Mouse (Mus musculus): Measurements from ENCODE around the gene Fasn. TPM values are rescaled to one million over a fixed set of nuclear protein-coding genes. Genes with fewer than 3 reads are reported as not detected.
"Not testable (repeated sequence)": the region's sequence is repeated elsewhere in the genome, so short reads cannot be mapped to it uniquely, and the experiment has no call there.

Fasn gene
- polyA plus RNA-seq, 1 experiment from 2014 or later: 56.1 TPM

- Histone ChIP-seq H3K4me3 (ENCODE audit: low read depth, low read length) (no peak overlapping the region), H3K4me2 (ENCODE audit: low read depth, low read length) (no peak overlapping the region), H3K9me3 (replicated peaks; ENCODE audit: control insufficient read depth, low read length) (no peaks in the 10 kb centered on the region), H3K27me3 (ENCODE audit: control insufficient read depth, insufficient read depth, low read length) (no peaks in the 10 kb centered on the region), H3K9ac (replicated peaks; ENCODE audit: low read length) (no peak overlapping the region), H3K4me1 (ENCODE audit: control insufficient read depth, insufficient read depth, low read length) (no peaks in the 10 kb centered on the region; the same call in 1 of the 2 replicates), H3K36me3 (replicated peaks; ENCODE audit: control insufficient read depth, insufficient read depth, low read depth, low read length) (no peaks in the 10 kb centered on the region), H3K27ac (replicated peaks; ENCODE audit: low read depth, low read length) (no peak overlapping the region)
- no peak for ATAC-seq (replicated peaks; ENCODE audit: insufficient number of reproducible peaks, low FRiP score, low TSS enrichment, low read depth)
- no peak for DNase-seq (ENCODE audit: low spot score)
- 63% methylated on average over 5 of the region's 6 CpGs for WGBS
These were observed 24.9 kb downstream of the Fasn start for GRCm38 (mm10) chr11:120799316-120799890.

GRCm38 (mm10) chr11:120798244-120798643 is 26.1 kb downstream of the Fasn start:
- H3K36me3 ChIP-seq (replicated peaks; ENCODE audit: control insufficient read depth, insufficient read depth, low read depth, low read length): no peaks in the 10 kb centered on the region; the same call in 1 of the 2 replicates
- no peak overlapping the region for H3K9ac ChIP-seq (replicated peaks; ENCODE audit: low read length)
- H3K27me3 ChIP-seq (ENCODE audit: control insufficient read depth, insufficient read depth, low read length): no peaks in the 10 kb centered on the region
- H3K4me1 ChIP-seq (ENCODE audit: control insufficient read depth, insufficient read depth, low read length): no peaks in the 10 kb centered on the region; the same call in 1 of the 2 replicates
- ATAC-seq (replicated peaks; ENCODE audit: insufficient number of reproducible peaks, low FRiP score, low TSS enrichment, low read depth) (no peak), DNase-seq (ENCODE audit: low spot score) (no peak)
- H3K27ac ChIP-seq (replicated peaks; ENCODE audit: low read depth, low read length): no peak overlapping the region
- no peak overlapping the region for H3K4me3 ChIP-seq (ENCODE audit: low read depth, low read length)
- H3K9me3 ChIP-seq (replicated peaks; ENCODE audit: control insufficient read depth, low read length): no peaks in the 10 kb centered on the region
- 89% methylated on average over 3 of the region's 3 CpGs for WGBS
- no peak overlapping the region for H3K4me2 ChIP-seq (ENCODE audit: low read depth, low read length)

- no peak overlapping the region; the same call in 1 of the 2 replicates for H3K27ac ChIP-seq (replicated peaks; ENCODE audit: low read depth, low read length)
- H3K4me3 ChIP-seq (ENCODE audit: low read depth, low read length): peak overlapping the region; percentile 99
- no peak for DNase-seq (ENCODE audit: low spot score)
- peak; percentile 14; the same call in 1 of the 2 replicates for ATAC-seq (replicated peaks; ENCODE audit: insufficient number of reproducible peaks, low FRiP score, low TSS enrichment, low read depth)
- WGBS: 35% methylated on average over 8 of the region's 8 CpGs
- H3K27me3 ChIP-seq (ENCODE audit: control insufficient read depth, insufficient read depth, low read length): no peaks in the 10 kb centered on the region
- H3K4me2 ChIP-seq (ENCODE audit: low read depth, low read length): peak overlapping the region; percentile 19; the same call in 1 of the 2 replicates
- H3K36me3 ChIP-seq (replicated peaks; ENCODE audit: control insufficient read depth, insufficient read depth, low read depth, low read length): peaks cover 5% of the 10 kb centered on the region
- H3K4me1 ChIP-seq (ENCODE audit: control insufficient read depth, insufficient read depth, low read length): no peaks in the 10 kb centered on the region; the same call in 1 of the 2 replicates
- H3K9ac ChIP-seq (replicated peaks; ENCODE audit: low read length): peak overlapping the region; percentile 94
- H3K9me3 ChIP-seq (replicated peaks; ENCODE audit: control insufficient read depth, low read length): no peaks in the 10 kb centered on the region
These were observed 27.8 kb downstream of the Fasn start for GRCm38 (mm10) chr11:120796614-120796946.

GRCm38 (mm10) chr11:120795756-120796613 is 28.4 kb downstream of the Fasn start, which contains the start of gene Dus1l:
TSS of gene Dus1l (minus strand) at chr11:120796403.
- Histone ChIP-seq H3K27me3 (ENCODE audit: control insufficient read depth, insufficient read depth, low read length) (no peaks in the 10 kb centered on the region), H3K9ac (replicated peaks; ENCODE audit: low read length) (peak within 1 kb of the TSS; percentile 94), H3K4me2 (ENCODE audit: low read depth, low read length) (peak within 1 kb of the TSS; percentile 95), H3K27ac (replicated peaks; ENCODE audit: low read depth, low read length) (peak within 1 kb of the TSS; percentile 28; the same call in 1 of the 2 replicates), H3K36me3 (replicated peaks; ENCODE audit: control insufficient read depth, insufficient read depth, low read depth, low read length) (peaks cover 5% of the 10 kb centered on the region), H3K4me1 (ENCODE audit: control insufficient read depth, insufficient read depth, low read length) (no peaks in the 10 kb centered on the region; the same call in 1 of the 2 replicates), H3K9me3 (replicated peaks; ENCODE audit: control insufficient read depth, low read length) (no peaks in the 10 kb centered on the region), H3K4me3 (ENCODE audit: low read depth, low read length) (peak within 1 kb of the TSS; percentile 99)
- ATAC-seq (replicated peaks; ENCODE audit: insufficient number of reproducible peaks, low FRiP score, low TSS enrichment, low read depth): peak; percentile 84
- WGBS: 3% methylated on average over 59 of the region's 59 CpGs
- DNase-seq (ENCODE audit: low spot score): peak; percentile 96

- Histone ChIP-seq H3K27ac (replicated peaks; ENCODE audit: low read depth, low read length) (no peak overlapping the region), H3K4me3 (ENCODE audit: low read depth, low read length) (no peak overlapping the region), H3K36me3 (replicated peaks; ENCODE audit: control insufficient read depth, insufficient read depth, low read depth, low read length) (peaks cover 18% of the 10 kb centered on the region), H3K9ac (replicated peaks; ENCODE audit: low read length) (no peak overlapping the region), H3K27me3 (ENCODE audit: control insufficient read depth, insufficient read depth, low read length) (no peaks in the 10 kb centered on the region), H3K4me2 (ENCODE audit: low read depth, low read length) (no peak overlapping the region), H3K4me1 (ENCODE audit: control insufficient read depth, insufficient read depth, low read length) (no peaks in the 10 kb centered on the region), H3K9me3 (replicated peaks; ENCODE audit: control insufficient read depth, low read length) (no peaks in the 10 kb centered on the region)
- no peak for ATAC-seq (replicated peaks; ENCODE audit: insufficient number of reproducible peaks, low FRiP score, low TSS enrichment, low read depth)
- no peak for DNase-seq (ENCODE audit: low spot score)
- WGBS: 94% methylated on average over 9 of the region's 9 CpGs
These were observed 31.7 kb downstream of the Fasn start for GRCm38 (mm10) chr11:120792652-120793051.

GRCm38 (mm10) chr11:120789810-120790209 is 34.5 kb downstream of the Fasn start:
- H3K36me3 ChIP-seq (replicated peaks; ENCODE audit: control insufficient read depth, insufficient read depth, low read depth, low read length): peaks cover 20% of the 10 kb centered on the region

GRCm38 (mm10) chr11:120789355-120789754 is 35.0 kb downstream of the Fasn start:
- Histone ChIP-seq H3K36me3 (replicated peaks; ENCODE audit: control insufficient read depth, insufficient read depth, low read depth, low read length) (peaks cover 20% of the 10 kb centered on the region), H3K27ac (replicated peaks; ENCODE audit: low read depth, low read length) (no peak overlapping the region), H3K4me3 (ENCODE audit: low read depth, low read length) (no peak overlapping the region), H3K4me1 (ENCODE audit: control insufficient read depth, insufficient read depth, low read length) (peaks cover 6% of the 10 kb centered on the region; the same call in 1 of the 2 replicates), H3K9me3 (replicated peaks; ENCODE audit: control insufficient read depth, low read length) (no peaks in the 10 kb centered on the region), H3K27me3 (ENCODE audit: control insufficient read depth, insufficient read depth, low read length) (no peaks in the 10 kb centered on the region), H3K9ac (replicated peaks; ENCODE audit: low read length) (no peak overlapping the region), H3K4me2 (ENCODE audit: low read depth, low read length) (no peak overlapping the region)
- ATAC-seq (replicated peaks; ENCODE audit: insufficient number of reproducible peaks, low FRiP score, low TSS enrichment, low read depth) (no peak), DNase-seq (ENCODE audit: low spot score) (no peak)
- WGBS: 81% methylated on average over 4 of the region's 4 CpGs

More at GRCm38 (mm10) chr11:120789810-120790209, 34.5 kb downstream of the Fasn start:
- no peak overlapping the region for H3K4me2 ChIP-seq (ENCODE audit: low read depth, low read length)
- ATAC-seq (replicated peaks; ENCODE audit: insufficient number of reproducible peaks, low FRiP score, low TSS enrichment, low read depth) (no peak), DNase-seq (ENCODE audit: low spot score) (no peak)
- H3K27ac ChIP-seq (replicated peaks; ENCODE audit: low read depth, low read length): no peak overlapping the region
- peaks cover 6% of the 10 kb centered on the region; the same call in 1 of the 2 replicates for H3K4me1 ChIP-seq (ENCODE audit: control insufficient read depth, insufficient read depth, low read length)
- H3K27me3 ChIP-seq (ENCODE audit: control insufficient read depth, insufficient read depth, low read length): no peaks in the 10 kb centered on the region
- 83% methylated on average over 3 of the region's 3 CpGs for WGBS
- no peaks in the 10 kb centered on the region for H3K9me3 ChIP-seq (replicated peaks; ENCODE audit: control insufficient read depth, low read length)
- no peak overlapping the region for H3K4me3 ChIP-seq (ENCODE audit: low read depth, low read length)
- no peak overlapping the region for H3K9ac ChIP-seq (replicated peaks; ENCODE audit: low read length)

GRCm38 (mm10) chr11:120788460-120788859 is 35.9 kb downstream of the Fasn start:
- not testable (repeated sequence) for H3K27me3 ChIP-seq (ENCODE audit: control insufficient read depth, insufficient read depth, low read length); H3K4me3 ChIP-seq (ENCODE audit: low read depth, low read length); H3K9me3 ChIP-seq (replicated peaks; ENCODE audit: control insufficient read depth, low read length); H3K4me1 ChIP-seq (ENCODE audit: control insufficient read depth, insufficient read depth, low read length); H3K4me2 ChIP-seq (ENCODE audit: low read depth, low read length); H3K27ac ChIP-seq (replicated peaks; ENCODE audit: low read depth, low read length); DNase-seq (ENCODE audit: low spot score); ATAC-seq (replicated peaks; ENCODE audit: insufficient number of reproducible peaks, low FRiP score, low TSS enrichment, low read depth); H3K9ac ChIP-seq (replicated peaks; ENCODE audit: low read length)
- H3K36me3 ChIP-seq (replicated peaks; ENCODE audit: control insufficient read depth, insufficient read depth, low read depth, low read length): peaks cover 20% of the 10 kb centered on the region
- 89% methylated on average over 9 of the region's 10 CpGs for WGBS

Measured in embryonic facial prominence, embryonic 11.5 days (tissue).